Mouse (Mus musculus): Measurements from ENCODE around the gene Pygo1. TPM values are rescaled to one million over a fixed set of nuclear protein-coding genes. Genes with fewer than 3 reads are reported as not detected.

Gene Pygo1
- polyA plus RNA-seq, 1 experiment = 0.38 TPM

- Histone ChIP-seq H3K27me3 (replicated peaks; ENCODE audit: control insufficient read depth, insufficient read depth, low read length) (no peaks in the 10 kb centered on the region), H3K27ac (ENCODE audit: insufficient read depth, low read depth, low read length) (no peak overlapping the region), H3K4me3 (ENCODE audit: insufficient read depth, low read depth, low read length) (no peak overlapping the region), H3K4me1 (ENCODE audit: control insufficient read depth, insufficient read depth, low read length) (peaks cover 2% of the 10 kb centered on the region; the same call in 1 of the 2 replicates), H3K36me3 (ENCODE audit: control insufficient read depth, insufficient read depth, low read length) (no peaks in the 10 kb centered on the region)
- TF ChIP-seq POLR2A (IDR thresholded peaks at IDR 0.05; ENCODE audit: low read depth, low read length) = no peak
- no peak for TF ChIP-seq CTCF (conservative IDR thresholded peaks at IDR 0.05; ENCODE audit: insufficient read depth, insufficient read length, low read depth, low read length)
- peak; percentile 41 for DNase-seq
- 67% methylated on average over 7 of the region's 7 CpGs for WGBS
Observed at GRCm38 (mm10) chr9:72969874-72970273, 44.4 kb downstream of the Pygo1 start.

- H3K27ac ChIP-seq (ENCODE audit: insufficient read depth, low read depth, low read length) = no peak overlapping the region
- no peak for DNase-seq
- 94% methylated on average over 5 of the region's 5 CpGs for WGBS
- peaks cover 2% of the 10 kb centered on the region; the same call in 1 of the 2 replicates for H3K4me1 ChIP-seq (ENCODE audit: control insufficient read depth, insufficient read depth, low read length)
- no peak overlapping the region for H3K4me3 ChIP-seq (ENCODE audit: insufficient read depth, low read depth, low read length)
- TF ChIP-seq POLR2A (IDR thresholded peaks at IDR 0.05; ENCODE audit: low read depth, low read length) (no peak), CTCF (conservative IDR thresholded peaks at IDR 0.05; ENCODE audit: insufficient read depth, insufficient read length, low read depth, low read length) (no peak)
- H3K36me3 ChIP-seq (ENCODE audit: control insufficient read depth, insufficient read depth, low read length) = no peaks in the 10 kb centered on the region
- no peaks in the 10 kb centered on the region for H3K27me3 ChIP-seq (replicated peaks; ENCODE audit: control insufficient read depth, insufficient read depth, low read length)
Observed at GRCm38 (mm10) chr9:72972435-72972834, 47.0 kb downstream of the Pygo1 start.

- Histone ChIP-seq H3K27me3 (replicated peaks; ENCODE audit: control insufficient read depth, insufficient read depth, low read length) (no peaks in the 10 kb centered on the region), H3K4me3 (ENCODE audit: insufficient read depth, low read depth, low read length) (no peak overlapping the region), H3K27ac (ENCODE audit: insufficient read depth, low read depth, low read length) (no peak overlapping the region), H3K36me3 (ENCODE audit: control insufficient read depth, insufficient read depth, low read length) (no peaks in the 10 kb centered on the region), H3K4me1 (ENCODE audit: control insufficient read depth, insufficient read depth, low read length) (peaks cover 2% of the 10 kb centered on the region; the same call in 1 of the 2 replicates)
- no peak for DNase-seq
- TF ChIP-seq POLR2A (IDR thresholded peaks at IDR 0.05; ENCODE audit: low read depth, low read length) (no peak), CTCF (conservative IDR thresholded peaks at IDR 0.05; ENCODE audit: insufficient read depth, insufficient read length, low read depth, low read length) (no peak)
Observed at GRCm38 (mm10) chr9:72972984-72973383, 47.5 kb downstream of the Pygo1 start.

- DNase-seq = no peak
- H3K27me3 ChIP-seq (replicated peaks; ENCODE audit: control insufficient read depth, insufficient read depth, low read length) = no peaks in the 10 kb centered on the region
- H3K4me1 ChIP-seq (ENCODE audit: control insufficient read depth, insufficient read depth, low read length) = no peaks in the 10 kb centered on the region
- no peaks in the 10 kb centered on the region for H3K36me3 ChIP-seq (ENCODE audit: control insufficient read depth, insufficient read depth, low read length)
- TF ChIP-seq POLR2A (IDR thresholded peaks at IDR 0.05; ENCODE audit: low read depth, low read length) (no peak), CTCF (conservative IDR thresholded peaks at IDR 0.05; ENCODE audit: insufficient read depth, insufficient read length, low read depth, low read length) (no peak)
- H3K27ac ChIP-seq (ENCODE audit: insufficient read depth, low read depth, low read length) = peak overlapping the region; percentile 1; the same call in 1 of the 2 replicates
- WGBS = 92% methylated on average over 5 of the region's 5 CpGs
- no peak overlapping the region for H3K4me3 ChIP-seq (ENCODE audit: insufficient read depth, low read depth, low read length)
Observed at GRCm38 (mm10) chr9:72974734-72975133, 49.3 kb downstream of the Pygo1 start.

- WGBS = 89% methylated on average over 1 of the region's 1 CpGs
- no peak overlapping the region for H3K4me3 ChIP-seq (ENCODE audit: insufficient read depth, low read depth, low read length)
- no peaks in the 10 kb centered on the region for H3K4me1 ChIP-seq (ENCODE audit: control insufficient read depth, insufficient read depth, low read length)
- TF ChIP-seq CTCF (conservative IDR thresholded peaks at IDR 0.05; ENCODE audit: insufficient read depth, insufficient read length, low read depth, low read length) = no peak
- no peak for TF ChIP-seq POLR2A (IDR thresholded peaks at IDR 0.05; ENCODE audit: low read depth, low read length)
- peak; percentile 36 for DNase-seq
- H3K27ac ChIP-seq (ENCODE audit: insufficient read depth, low read depth, low read length) = peak overlapping the region; percentile 38; the same call in 1 of the 2 replicates
- H3K27me3 ChIP-seq (replicated peaks; ENCODE audit: control insufficient read depth, insufficient read depth, low read length) = no peaks in the 10 kb centered on the region
- no peaks in the 10 kb centered on the region for H3K36me3 ChIP-seq (ENCODE audit: control insufficient read depth, insufficient read depth, low read length)
Observed at GRCm38 (mm10) chr9:72975242-72975641, 49.8 kb downstream of the Pygo1 start.

- H3K36me3 ChIP-seq (ENCODE audit: control insufficient read depth, insufficient read depth, low read length) = no peaks in the 10 kb centered on the region
- 66% methylated on average over 2 of the region's 2 CpGs for WGBS
- no peak for TF ChIP-seq POLR2A (IDR thresholded peaks at IDR 0.05; ENCODE audit: low read depth, low read length)
- no peak for TF ChIP-seq CTCF (conservative IDR thresholded peaks at IDR 0.05; ENCODE audit: insufficient read depth, insufficient read length, low read depth, low read length)
- H3K4me3 ChIP-seq (ENCODE audit: insufficient read depth, low read depth, low read length) = no peak overlapping the region
- peaks cover 6% of the 10 kb centered on the region; the same call in 1 of the 2 replicates for H3K4me1 ChIP-seq (ENCODE audit: control insufficient read depth, insufficient read depth, low read length)
- DNase-seq = no peak
- no peaks in the 10 kb centered on the region for H3K27me3 ChIP-seq (replicated peaks; ENCODE audit: control insufficient read depth, insufficient read depth, low read length)
- H3K27ac ChIP-seq (ENCODE audit: insufficient read depth, low read depth, low read length) = no peak overlapping the region
Observed at GRCm38 (mm10) chr9:72983066-72983465, 57.6 kb downstream of the Pygo1 start.

GRCm38 (mm10) chr9:72985250-72986220, 60.1 kb downstream of the Pygo1 start, which contains the start of the genes Ccpg1os and Ccpg1:
Gene Ccpg1os, minus strand, starts transcription at chr9:72985382.
Gene Ccpg1, plus strand, starts transcription at chr9:72985429.
- H3K36me3 ChIP-seq (ENCODE audit: control insufficient read depth, insufficient read depth, low read length) = no peaks in the 10 kb centered on the region

More at GRCm38 (mm10) chr9:72985250-72986220, 60.1 kb downstream of the Pygo1 start, which contains the start of the genes Ccpg1os and Ccpg1:
- under 1% methylated on average over 88 of the region's 88 CpGs for WGBS
- H3K4me1 ChIP-seq (ENCODE audit: control insufficient read depth, insufficient read depth, low read length) = peaks cover 16% of the 10 kb centered on the region; the same call in 1 of the 2 replicates
- TF ChIP-seq CTCF (conservative IDR thresholded peaks at IDR 0.05; ENCODE audit: insufficient read depth, insufficient read length, low read depth, low read length) (no peak), POLR2A (IDR thresholded peaks at IDR 0.05; ENCODE audit: low read depth, low read length) (no peak)
- peak within 1 kb of the TSS; percentile 70; the same call in 1 of the 2 replicates for H3K27ac ChIP-seq (ENCODE audit: insufficient read depth, low read depth, low read length)
- peak; percentile 99 for DNase-seq
- H3K27me3 ChIP-seq (replicated peaks; ENCODE audit: control insufficient read depth, insufficient read depth, low read length) = no peaks in the 10 kb centered on the region
- peak within 1 kb of the TSS; percentile 81 for H3K4me3 ChIP-seq (ENCODE audit: insufficient read depth, low read depth, low read length)

All from kidney, adult 2 months (tissue).